Mouse (Mus musculus): ENCODE data around the gene Rab21.
"Not testable (repeated sequence)": the region's sequence is repeated elsewhere in the genome, so short reads cannot be mapped to it uniquely, and the experiment has no call there.

Rab21 gene

GRCm38 (mm10) chr10:115328514-115328913, 13.1 kb upstream of the Rab21 start:
- no peak for DNase-seq (ENCODE audit: low spot score in 2 of 2)

GRCm38 (mm10) chr10:115323295-115323694, 7.9 kb upstream of the Rab21 start:
- DNase-seq (ENCODE audit: low spot score in 2 of 2) = peak; percentile 57 to 82

- no peak for DNase-seq (ENCODE audit: low spot score in 2 of 2)
These were observed 6.1 kb upstream of the Rab21 start for GRCm38 (mm10) chr10:115321317-115322035.

GRCm38 (mm10) chr10:115318388-115318787, 3.0 kb upstream of the Rab21 start:
- not testable (repeated sequence) for DNase-seq (ENCODE audit: low spot score in 2 of 2)

GRCm38 (mm10) chr10:115316313-115316712, 919 bp upstream of the Rab21 start:
- no peak for DNase-seq (ENCODE audit: low spot score in 2 of 2)

GRCm38 (mm10) chr10:115314582-115315452, 577 bp downstream of the Rab21 start:
- peak; percentile 66 to 84 for DNase-seq (ENCODE audit: low spot score in 2 of 2)

- DNase-seq (ENCODE audit: low spot score in 2 of 2) = no peak
These were observed 1.2 kb downstream of the Rab21 start for GRCm38 (mm10) chr10:115314287-115314581.

GRCm38 (mm10) chr10:115313641-115314286, 1.6 kb downstream of the Rab21 start:
- no peak for DNase-seq (ENCODE audit: low spot score in 2 of 2)

- no peak for DNase-seq (ENCODE audit: low spot score in 2 of 2)
These were observed 2.7 kb downstream of the Rab21 start for GRCm38 (mm10) chr10:115312732-115313131.

- DNase-seq (ENCODE audit: low spot score in 2 of 2) = peak in 1 of 2 experiments; percentile 21
These were observed 3.2 kb downstream of the Rab21 start for GRCm38 (mm10) chr10:115312194-115312593.

GRCm38 (mm10) chr10:115311263-115311965, 4.0 kb downstream of the Rab21 start:
- DNase-seq (ENCODE audit: low spot score in 2 of 2) = no peak

GRCm38 (mm10) chr10:115309191-115309590, 6.2 kb downstream of the Rab21 start:
- no peak for DNase-seq (ENCODE audit: low spot score in 2 of 2)

- DNase-seq (ENCODE audit: low spot score in 2 of 2) = no peak
These were observed 8.0 kb downstream of the Rab21 start for GRCm38 (mm10) chr10:115307331-115307875.

- no peak for DNase-seq (ENCODE audit: low spot score in 2 of 2)
These were observed 16.7 kb downstream of the Rab21 start for GRCm38 (mm10) chr10:115298683-115299082.

GRCm38 (mm10) chr10:115297582-115297981, 17.8 kb downstream of the Rab21 start:
- no peak for DNase-seq (ENCODE audit: low spot score in 2 of 2)

GRCm38 (mm10) chr10:115296401-115296935, 18.9 kb downstream of the Rab21 start:
- DNase-seq (ENCODE audit: low spot score in 2 of 2) = no peak

- DNase-seq (ENCODE audit: low spot score in 2 of 2) = no peak
These were observed 20.2 kb downstream of the Rab21 start for GRCm38 (mm10) chr10:115295162-115295561.

GRCm38 (mm10) chr10:115294715-115295114, 20.7 kb downstream of the Rab21 start:
- DNase-seq (ENCODE audit: low spot score in 2 of 2) = no peak

- DNase-seq (ENCODE audit: low spot score in 2 of 2) = no peak
These were observed 21.4 kb downstream of the Rab21 start for GRCm38 (mm10) chr10:115293946-115294345.

GRCm38 (mm10) chr10:115290671-115291070, 24.7 kb downstream of the Rab21 start:
- peak in 1 of 2 experiments; percentile 51 for DNase-seq (ENCODE audit: low spot score in 2 of 2)

- peak in 1 of 2 experiments; percentile 43 for DNase-seq (ENCODE audit: low spot score in 2 of 2)
These were observed 26.5 kb downstream of the Rab21 start for GRCm38 (mm10) chr10:115288856-115289255.
